Mouse (Mus musculus): ENCODE results near the gene Mrpl30. TPM values are rescaled to one million over a fixed set of nuclear protein-coding genes. Genes with fewer than 3 reads are reported as not detected.

Gene Mrpl30
- 100 to 1,000 TPM; 398 to 451 (median 428) TPM for total RNA-seq (2022)

- peak; percentile 90 for DNase-seq (ENCODE audit: low spot score)
Observed at GRCm38 (mm10) chr1:37890025-37890652, at the start of gene Mrpl30, which contains the start of gene Mitd1. Gene Mrpl30 (plus strand): TSS chr1:37890477. Gene Mitd1 (minus strand): TSS chr1:37890411.

GRCm38 (mm10) chr1:37846878-37847277 is 43.4 kb upstream of the Mrpl30 start:
- no peak for DNase-seq (ENCODE audit: low spot score)

GRCm38 (mm10) chr1:37850696-37851095 is 39.6 kb upstream of the Mrpl30 start:
- no peak for DNase-seq (ENCODE audit: low spot score)

GRCm38 (mm10) chr1:37864511-37865400 is 25.5 kb upstream of the Mrpl30 start:
- DNase-seq (ENCODE audit: low spot score): peak; percentile 98

- DNase-seq (ENCODE audit: low spot score): no peak
Observed at GRCm38 (mm10) chr1:37865401-37866215, 24.7 kb upstream of the Mrpl30 start.

GRCm38 (mm10) chr1:37866286-37866685 is 24.0 kb upstream of the Mrpl30 start, which contains the start of gene Tsga10:
Gene Tsga10 (minus strand): TSS chr1:37866429.
- no peak for DNase-seq (ENCODE audit: low spot score)

GRCm38 (mm10) chr1:37867056-37867455 is 23.2 kb upstream of the Mrpl30 start:
- DNase-seq (ENCODE audit: low spot score): no peak

GRCm38 (mm10) chr1:37867684-37868322 is 22.5 kb upstream of the Mrpl30 start:
- DNase-seq (ENCODE audit: low spot score): no peak

- no peak for DNase-seq (ENCODE audit: low spot score)
Observed at GRCm38 (mm10) chr1:37868640-37869039, 21.6 kb upstream of the Mrpl30 start.

GRCm38 (mm10) chr1:37869362-37869761 is 20.9 kb upstream of the Mrpl30 start:
- no peak for DNase-seq (ENCODE audit: low spot score)

- no peak for DNase-seq (ENCODE audit: low spot score)
Observed at GRCm38 (mm10) chr1:37871704-37872103, 18.6 kb upstream of the Mrpl30 start, which contains the start of gene Lipt1. Gene Lipt1 (plus strand): TSS chr1:37871738.

GRCm38 (mm10) chr1:37872131-37873067 is 17.9 kb upstream of the Mrpl30 start:
- DNase-seq (ENCODE audit: low spot score): peak; percentile 72

GRCm38 (mm10) chr1:37873157-37873556 is 17.1 kb upstream of the Mrpl30 start:
- no peak for DNase-seq (ENCODE audit: low spot score)

- DNase-seq (ENCODE audit: low spot score): no peak
Observed at GRCm38 (mm10) chr1:37877736-37878460, 12.4 kb upstream of the Mrpl30 start.

GRCm38 (mm10) chr1:37883411-37883810 is 6.9 kb upstream of the Mrpl30 start:
- no peak for DNase-seq (ENCODE audit: low spot score)

- no peak for DNase-seq (ENCODE audit: low spot score)
Observed at GRCm38 (mm10) chr1:37884451-37884850, 5.8 kb upstream of the Mrpl30 start.

GRCm38 (mm10) chr1:37889206-37889605 is 1.1 kb upstream of the Mrpl30 start:
- DNase-seq (ENCODE audit: low spot score): no peak

- DNase-seq (ENCODE audit: low spot score): no peak
Observed at GRCm38 (mm10) chr1:37891400-37891799, 1.1 kb downstream of the Mrpl30 start.

GRCm38 (mm10) chr1:37894606-37895005 is 4.3 kb downstream of the Mrpl30 start:
- no peak for DNase-seq (ENCODE audit: low spot score)
